ENCODE assay signal across 17 mouse cellular contexts in genomic region chr2:147905118-147905517, GRCm38 (mm10).
A peak's percentile ranks its signal among the peaks of the same experiment; 100 is the strongest.
DNase-seq lines count a peak whose midpoint lies in the region; ATAC-seq lines count a peak whose summit lies in the region.
"Had no signal": no experiment of that assay in that cellular context is flagged by ENCODE, and none has a peak within 500 bp of the region (broad histone marks: within the 10 kb centered on the region; RNA-seq: fewer than 3 reads in every experiment).

No protein-coding gene starts in this region.

- WGBS in hindbrain, embryonic 11.5 days: 28% methylated on average over 3 of the region's 3 CpGs
- 20% methylated on average over 3 of the region's 3 CpGs for WGBS in hindbrain, embryonic 10.5 days
- WGBS in midbrain, embryonic 10.5 days: 22% methylated on average over 3 of the region's 3 CpGs
- WGBS in midbrain, embryonic 16.5 days: 16% methylated on average over 3 of the region's 3 CpGs
- WGBS in neural tube, embryonic 12.5 days: 5% methylated on average over 3 of the region's 3 CpGs

- no peak overlapping the region for H3K4me3 ChIP-seq in hindbrain, embryonic 11.5 days (ENCODE audit: low read depth, low read length)
- H3K4me3 ChIP-seq in hindbrain, embryonic 10.5 days: no peak overlapping the region
- H3K4me3 ChIP-seq in midbrain, embryonic 10.5 days: peak overlapping the region; percentile 30; the same call in 1 of the 2 replicates
- H3K4me3 ChIP-seq in midbrain, embryonic 16.5 days (ENCODE audit: low read depth, low read length): no peak overlapping the region
- no peak overlapping the region for H3K4me3 ChIP-seq in neural tube, embryonic 12.5 days
- H3K4me3 ChIP-seq: embryonic facial prominence, embryonic 10.5 days; forebrain, embryonic 10.5 days; forebrain, embryonic 15.5 days; heart, embryonic 12.5 days; hindbrain, embryonic 13.5 days; intestine, embryonic 15.5 days had no signal

- peak; percentile 8 for DNase-seq in hindbrain, embryonic 11.5 days (ENCODE audit: low spot score)
- DNase-seq in hindbrain, embryonic 10.5 days (ENCODE audit: low spot score): no peak
- no peak for DNase-seq in midbrain, embryonic 10.5 days (ENCODE audit: low spot score)
- DNase-seq in neural tube, embryonic 10.5 days (ENCODE audit: extremely low spot score, low spot score): no peak
- DNase-seq in heart, adult 18-20 months: no peak
- DNase-seq: adrenal gland, adult 2 months; adrenal gland, postnatal 25 days; cerebellum, adult 2 months; gastrocnemius, postnatal 14 days had no signal

- no peak for ATAC-seq in hindbrain, embryonic 11.5 days (ENCODE audit: low FRiP score)
- no peak for ATAC-seq in midbrain, embryonic 16.5 days
- ATAC-seq in neural tube, embryonic 12.5 days (ENCODE audit: low FRiP score, low read depth): no peak; the same call in 1 of the 2 replicates
- ATAC-seq: forebrain, embryonic 15.5 days had no signal

- no peaks in the 10 kb centered on the region for H3K36me3 ChIP-seq in hindbrain, embryonic 11.5 days (ENCODE audit: control insufficient read depth, insufficient read depth, low read length)
- H3K36me3 ChIP-seq in hindbrain, embryonic 10.5 days: no peaks in the 10 kb centered on the region
- H3K36me3 ChIP-seq in midbrain, embryonic 10.5 days: no peaks in the 10 kb centered on the region
- no peaks in the 10 kb centered on the region for H3K36me3 ChIP-seq in midbrain, embryonic 16.5 days (ENCODE audit: control insufficient read depth, insufficient read depth, low read length)
- H3K36me3 ChIP-seq in neural tube, embryonic 12.5 days: no peaks in the 10 kb centered on the region
- H3K36me3 ChIP-seq: embryonic facial prominence, embryonic 10.5 days; forebrain, embryonic 10.5 days; forebrain, embryonic 15.5 days; heart, embryonic 12.5 days; hindbrain, embryonic 13.5 days; intestine, embryonic 15.5 days had no signal

- H3K27ac ChIP-seq in hindbrain, embryonic 11.5 days (ENCODE audit: low read depth, low read length): no peak overlapping the region
- no peak overlapping the region for H3K27ac ChIP-seq in hindbrain, embryonic 10.5 days
- H3K27ac ChIP-seq in midbrain, embryonic 10.5 days (replicated peaks): peak overlapping the region; percentile 71
- H3K27ac ChIP-seq in midbrain, embryonic 16.5 days (ENCODE audit: low read length): no peak overlapping the region
- H3K27ac ChIP-seq in neural tube, embryonic 12.5 days: no peak overlapping the region
- H3K27ac ChIP-seq: embryonic facial prominence, embryonic 10.5 days; forebrain, embryonic 10.5 days; forebrain, embryonic 15.5 days; hindbrain, embryonic 13.5 days; intestine, embryonic 15.5 days had no signal

- H3K9me3 ChIP-seq in hindbrain, embryonic 11.5 days (ENCODE audit: control insufficient read depth, low read length): no peaks in the 10 kb centered on the region
- no peaks in the 10 kb centered on the region for H3K9me3 ChIP-seq in hindbrain, embryonic 10.5 days
- H3K9me3 ChIP-seq in midbrain, embryonic 10.5 days (replicated peaks): no peaks in the 10 kb centered on the region; the same call in 1 of the 2 replicates
- no peaks in the 10 kb centered on the region for H3K9me3 ChIP-seq in midbrain, embryonic 16.5 days (replicated peaks; ENCODE audit: control insufficient read depth, low read length, poor library complexity, severe bottlenecking)
- H3K9me3 ChIP-seq in neural tube, embryonic 12.5 days: no peaks in the 10 kb centered on the region
- H3K9me3 ChIP-seq: embryonic facial prominence, embryonic 10.5 days; forebrain, embryonic 10.5 days; forebrain, embryonic 15.5 days; heart, embryonic 12.5 days; hindbrain, embryonic 13.5 days; intestine, embryonic 15.5 days had no signal

- H3K4me1 ChIP-seq in hindbrain, embryonic 11.5 days (replicated peaks; ENCODE audit: control insufficient read depth, insufficient read depth, low read length): peaks cover 3% of the 10 kb centered on the region
- H3K4me1 ChIP-seq in hindbrain, embryonic 10.5 days (replicated peaks): peaks cover 41% of the 10 kb centered on the region
- H3K4me1 ChIP-seq in midbrain, embryonic 10.5 days: peaks cover 45% of the 10 kb centered on the region
- H3K4me1 ChIP-seq in midbrain, embryonic 16.5 days (ENCODE audit: control insufficient read depth, insufficient read depth, low read length): peaks cover 6% of the 10 kb centered on the region
- peaks cover 15% of the 10 kb centered on the region; the same call in 1 of the 2 replicates for H3K4me1 ChIP-seq in neural tube, embryonic 12.5 days
- H3K4me1 ChIP-seq: heart, embryonic 12.5 days; intestine, embryonic 15.5 days had no signal

- H3K9ac ChIP-seq in hindbrain, embryonic 11.5 days (ENCODE audit: low read depth, low read length): no peak overlapping the region
- no peak overlapping the region for H3K9ac ChIP-seq in midbrain, embryonic 16.5 days (ENCODE audit: low read depth, low read length)
- H3K9ac ChIP-seq in neural tube, embryonic 12.5 days: no peak overlapping the region
- H3K9ac ChIP-seq: forebrain, embryonic 15.5 days; heart, embryonic 12.5 days; hindbrain, embryonic 13.5 days; intestine, embryonic 15.5 days had no signal

- H3K4me2 ChIP-seq in hindbrain, embryonic 11.5 days (replicated peaks; ENCODE audit: low read depth, low read length): no peak overlapping the region
- no peak overlapping the region for H3K4me2 ChIP-seq in midbrain, embryonic 16.5 days (ENCODE audit: low read length)
- peak overlapping the region; percentile 14; the same call in 1 of the 2 replicates for H3K4me2 ChIP-seq in neural tube, embryonic 12.5 days (replicated peaks)
- H3K4me2 ChIP-seq: forebrain, embryonic 15.5 days; heart, embryonic 12.5 days; intestine, embryonic 15.5 days had no signal

- peaks cover 72% of the 10 kb centered on the region for H3K27me3 ChIP-seq in hindbrain, embryonic 11.5 days (ENCODE audit: control insufficient read depth, insufficient read depth, low read length)
- peaks cover 98% of the 10 kb centered on the region for H3K27me3 ChIP-seq in hindbrain, embryonic 10.5 days (ENCODE audit: insufficient read depth, poor library complexity, severe bottlenecking)
- H3K27me3 ChIP-seq in midbrain, embryonic 10.5 days (ENCODE audit: low read depth, poor library complexity, severe bottlenecking): peaks cover 100% of the 10 kb centered on the region
- H3K27me3 ChIP-seq in midbrain, embryonic 16.5 days (ENCODE audit: control insufficient read depth, insufficient read depth, low read depth, low read length): peaks cover 33% of the 10 kb centered on the region
- H3K27me3 ChIP-seq in neural tube, embryonic 12.5 days (replicated peaks): peaks cover 84% of the 10 kb centered on the region
- H3K27me3 ChIP-seq: forebrain, embryonic 15.5 days; heart, embryonic 12.5 days; intestine, embryonic 15.5 days had no signal
